Mouse (Mus musculus) cerebellum, postnatal 36 days (tissue): Measurements from ENCODE around the gene Ccdc113.
"Not testable (repeated sequence)": the region's sequence is repeated elsewhere in the genome, so short reads cannot be mapped to it uniquely, and the experiment has no call there.

ENCODE experiments used
- DNase-seq, 2 experiments: peaks; one replicate each; pipeline ENCODE4 v3.0.0; 2021 to 2022; ENCODE audit warnings: mixed read lengths in 2 of 2

Ccdc113 gene

DNA sequence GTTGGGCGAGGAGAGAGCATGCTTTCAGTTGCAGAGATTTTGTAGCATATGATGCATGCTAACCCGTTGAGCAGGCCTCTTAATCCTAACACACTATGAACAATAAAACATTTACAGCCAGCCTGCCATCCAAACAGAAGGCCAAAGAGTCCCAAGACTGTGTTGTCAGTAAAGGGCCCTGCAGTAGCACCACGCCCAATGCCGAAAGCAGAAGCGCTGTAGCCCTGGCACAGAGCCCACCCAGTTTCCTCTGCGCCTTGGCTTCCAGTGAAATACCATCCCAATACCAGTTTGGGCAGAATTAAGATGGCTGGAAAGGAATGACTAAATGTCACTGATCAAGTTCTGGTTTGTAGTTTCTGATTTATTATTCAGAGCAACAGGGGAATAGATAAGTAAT lies 8.3 kb downstream of the Ccdc113 start:
- DNase-seq: no peak

DNA sequence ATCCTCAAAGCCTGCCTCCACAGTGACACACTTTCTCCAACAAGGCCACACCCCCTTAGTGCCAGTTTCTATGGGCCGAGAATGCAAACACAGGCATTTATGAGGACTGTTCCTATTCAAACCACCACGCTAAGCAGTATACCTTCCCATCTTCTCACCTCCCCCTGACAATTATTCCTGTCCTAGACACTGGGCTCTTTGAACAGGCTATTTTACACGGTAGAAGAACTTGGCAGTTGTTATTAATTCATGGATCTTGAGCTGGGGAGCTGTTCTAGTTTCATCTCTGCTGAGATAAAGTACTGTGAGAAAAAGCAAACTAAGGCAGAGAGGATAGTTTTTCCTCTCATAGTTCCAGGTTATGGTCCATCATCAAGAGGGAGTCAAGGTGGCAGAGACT lies 9.2 kb downstream of the Ccdc113 start:
- no peak for DNase-seq

- DNase-seq: no peak
Measured at GRCm38 (mm10) chr8:95545815-95546214, 11.9 kb downstream of the Ccdc113 start.

DNA sequence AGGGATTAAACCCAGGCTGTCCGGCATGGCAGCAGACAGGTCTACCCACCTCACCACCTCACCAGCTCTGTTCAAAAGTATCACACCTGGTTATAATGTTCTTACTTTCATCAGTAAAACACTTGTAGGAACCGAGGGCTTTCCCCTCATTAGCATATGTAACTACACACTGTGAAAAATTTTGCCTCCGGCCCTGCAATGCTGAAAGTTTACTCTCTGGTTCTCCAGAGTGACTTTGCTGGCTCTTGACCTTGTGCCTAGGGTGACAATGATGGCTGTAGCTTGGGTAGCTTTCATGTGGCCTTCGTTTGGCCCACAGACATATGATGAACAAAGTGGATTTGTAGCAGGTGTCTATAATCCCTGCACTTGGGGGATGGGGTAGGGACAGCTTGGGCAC lies 13.1 kb downstream of the Ccdc113 start:
- DNase-seq: no peak

GRCm38 (mm10) chr8:95547931-95548330 lies 14.0 kb downstream of the Ccdc113 start:
- no peak for DNase-seq

DNA sequence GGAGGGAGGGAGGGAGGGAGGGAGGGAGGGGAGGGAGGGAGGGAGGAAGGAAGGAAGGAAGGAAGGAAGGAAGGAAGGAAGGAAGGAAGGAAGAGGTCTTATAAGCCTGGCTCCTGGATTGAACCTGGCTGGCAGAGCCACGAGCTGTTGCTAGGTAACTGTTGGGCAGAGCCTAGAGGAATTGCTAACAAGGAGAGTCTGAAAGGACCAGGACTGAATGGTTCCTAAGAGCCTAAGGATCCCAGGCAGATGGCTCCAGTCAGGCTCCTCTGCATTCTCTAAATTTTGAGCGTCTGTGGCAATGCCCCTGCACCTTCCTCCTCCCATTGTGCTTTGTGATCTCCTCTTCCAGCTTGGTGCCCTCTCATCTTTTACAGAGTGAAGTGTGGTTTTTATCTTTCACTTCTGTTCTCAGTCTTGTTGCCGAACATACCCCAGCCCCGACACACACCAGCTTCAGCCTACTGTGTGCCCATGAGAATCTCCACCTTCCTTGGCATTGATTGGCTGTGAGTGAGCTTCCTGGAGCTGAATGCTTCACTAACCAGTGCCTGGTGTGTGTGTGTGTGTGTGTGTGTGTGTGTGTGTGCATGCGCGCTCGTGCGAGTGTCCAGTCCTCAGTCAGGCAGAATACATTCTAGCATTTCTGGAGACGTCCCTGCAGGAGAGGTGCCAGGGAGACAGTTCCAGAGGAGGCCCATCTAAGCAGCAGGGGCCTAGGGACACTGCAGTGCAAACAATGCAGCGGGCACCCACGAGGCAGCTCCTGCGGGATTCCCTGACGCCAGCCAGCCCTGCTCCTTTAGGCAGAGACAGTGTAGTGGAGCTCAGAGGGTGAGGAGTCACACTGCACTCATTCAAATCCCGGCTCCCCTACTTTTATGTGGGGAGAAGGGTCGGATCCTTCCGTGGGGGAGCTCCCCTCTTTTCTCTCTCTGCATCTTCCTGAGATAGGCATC lies 16.3 kb downstream of the Ccdc113 start:
- DNase-seq: no peak

DNA sequence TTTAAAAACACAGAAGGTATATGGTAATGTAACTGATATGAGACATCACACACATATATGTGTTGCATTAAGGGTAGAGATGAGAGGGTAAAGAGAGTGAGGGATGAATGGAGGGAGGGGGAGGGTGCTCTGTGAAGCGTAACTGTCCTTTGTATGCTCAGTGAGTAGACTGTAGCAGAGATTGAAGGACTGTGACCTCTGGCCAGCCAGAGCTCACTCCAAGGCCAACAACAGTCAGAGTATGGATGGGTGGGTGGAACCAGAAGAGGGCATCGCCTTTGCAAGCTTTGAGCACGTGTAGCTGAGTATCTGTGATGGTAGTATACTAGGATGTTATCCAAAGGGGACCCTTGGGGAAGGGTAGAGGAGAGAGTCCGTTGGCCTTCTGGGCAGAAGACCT lies 17.7 kb downstream of the Ccdc113 start:
- no peak for DNase-seq

DNA sequence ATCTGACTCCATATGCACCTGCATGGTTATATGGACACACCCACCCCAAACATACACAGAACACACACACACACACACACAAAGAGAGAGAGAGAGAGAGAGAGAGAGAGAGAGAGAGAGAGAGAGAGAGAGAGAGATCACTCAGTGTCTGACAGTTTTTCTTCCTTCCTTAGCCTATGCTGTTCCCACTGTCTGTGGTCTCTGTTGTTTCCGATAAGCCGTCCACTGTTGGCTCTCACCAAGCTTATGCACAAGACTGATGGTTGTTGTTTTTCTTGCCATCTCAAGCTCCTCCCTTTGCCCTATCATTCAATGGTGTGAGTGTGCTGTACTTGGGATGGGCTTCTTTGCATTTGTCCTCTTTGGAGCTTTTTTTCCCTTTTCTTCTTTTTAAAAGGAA lies 22.1 kb downstream of the Ccdc113 start:
- DNase-seq: no peak

GRCm38 (mm10) chr8:95566217-95566616 lies 32.3 kb downstream of the Ccdc113 start:
- DNase-seq: no peak

GRCm38 (mm10) chr8:95566809-95567208 lies 32.9 kb downstream of the Ccdc113 start:
- DNase-seq: no peak

GRCm38 (mm10) chr8:95573146-95573545 lies 39.3 kb downstream of the Ccdc113 start:
- DNase-seq: no peak

- no peak for DNase-seq
Measured at GRCm38 (mm10) chr8:95576240-95576639, 42.4 kb downstream of the Ccdc113 start, which contains the start of gene Prss54. Gene Prss54 (minus strand): TSS chr8:95576340.

GRCm38 (mm10) chr8:95587339-95587738 lies 53.5 kb downstream of the Ccdc113 start:
- DNase-seq: no peak

DNA sequence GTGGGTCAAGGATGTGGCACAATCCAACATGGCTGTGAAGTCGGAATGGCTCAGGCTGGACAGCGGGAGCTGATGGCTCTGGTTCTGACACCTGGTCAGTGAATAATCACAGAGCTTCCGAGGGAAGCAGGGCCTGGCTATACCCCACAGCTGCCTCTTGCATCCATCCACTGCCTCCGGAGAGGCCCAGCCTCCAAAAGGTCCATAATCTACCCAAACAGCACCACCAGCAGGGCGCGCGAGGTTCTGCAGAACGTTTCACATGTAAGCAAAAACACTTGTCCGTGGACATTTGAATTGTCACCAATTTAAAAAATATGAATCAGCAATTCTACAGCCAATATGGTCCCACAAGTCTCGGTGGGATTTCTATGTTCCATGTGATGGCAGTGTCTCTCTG lies 55.4 kb downstream of the Ccdc113 start:
- no peak for DNase-seq

- DNase-seq: no peak
Measured at GRCm38 (mm10) chr8:95590539-95590938, 56.7 kb downstream of the Ccdc113 start.

DNA sequence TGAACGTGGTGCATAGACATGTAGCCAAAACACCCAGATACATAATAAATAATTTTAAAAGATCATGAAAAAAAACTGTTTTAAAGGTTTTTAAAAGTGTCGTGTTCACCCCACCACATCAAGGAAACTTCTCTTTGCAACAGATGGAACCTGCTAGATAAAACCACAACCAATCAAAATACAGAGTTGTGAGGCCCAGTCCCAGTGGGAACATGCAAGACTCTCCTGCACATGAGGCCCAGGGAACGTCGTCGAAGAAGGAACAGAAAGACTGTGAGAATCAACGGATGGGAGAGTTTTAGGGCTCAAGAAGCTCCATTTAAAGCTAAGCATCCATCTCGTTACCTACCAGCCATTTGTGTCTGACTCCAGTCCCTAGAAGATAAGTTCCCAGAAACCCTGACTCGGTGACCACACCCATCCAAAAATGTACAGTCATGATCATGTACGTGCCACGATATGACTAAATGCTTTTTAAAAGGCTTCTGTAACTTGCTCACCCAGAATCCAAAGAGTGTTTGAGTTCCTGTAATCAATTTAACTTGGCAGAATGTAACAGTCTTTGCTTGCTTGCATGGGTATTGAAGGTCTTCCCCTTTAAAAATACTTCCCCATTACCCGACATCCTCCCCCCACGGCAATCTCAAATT lies 58.4 kb downstream of the Ccdc113 start:
- DNase-seq: no peak

DNA sequence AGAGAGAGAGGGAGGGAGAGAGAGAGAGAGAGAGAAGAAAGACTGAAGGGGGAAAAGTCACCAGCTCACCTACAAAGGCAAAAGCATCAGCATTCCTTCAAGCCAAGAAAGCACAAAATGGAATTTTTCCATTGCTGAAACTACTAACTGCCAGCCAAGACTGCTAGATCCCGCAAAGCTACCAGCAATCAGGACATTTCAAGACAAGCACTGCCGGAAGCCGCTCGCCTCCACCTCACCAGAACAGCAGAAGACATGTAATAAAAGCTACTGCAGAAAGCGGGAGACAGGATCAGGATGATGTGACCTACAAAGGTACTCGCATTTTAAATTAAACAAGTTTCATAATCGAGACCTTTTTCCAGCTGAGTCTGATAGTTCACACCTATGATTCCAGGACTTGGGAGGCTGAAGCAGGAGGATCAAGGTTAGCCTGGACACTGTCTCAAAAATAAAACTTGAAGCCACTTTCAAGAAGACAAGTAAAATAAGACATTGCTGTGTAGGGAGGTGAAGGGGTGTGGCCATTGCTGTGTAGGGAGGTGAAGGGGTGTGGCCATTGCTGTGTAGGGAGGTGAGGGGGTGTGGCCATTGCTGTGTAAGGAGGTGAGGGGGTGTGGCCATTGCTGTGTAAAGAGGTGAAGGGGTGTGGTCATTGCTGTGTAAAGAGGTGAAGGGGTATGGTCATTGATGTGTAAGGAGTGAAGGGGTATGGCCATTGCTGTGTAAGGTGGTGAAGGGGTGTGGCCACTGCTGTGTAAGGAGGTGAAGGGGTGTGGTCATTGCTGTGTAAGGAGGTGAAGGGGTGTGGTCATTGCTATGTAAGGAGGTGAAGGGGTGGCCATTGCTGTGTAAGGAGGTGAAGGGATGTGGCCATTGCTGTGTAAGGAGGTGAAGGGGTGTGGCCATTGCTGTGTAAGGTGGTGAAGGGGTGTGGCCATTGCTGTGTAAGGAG lies 59.8 kb downstream of the Ccdc113 start:
- no peak for DNase-seq

- no peak for DNase-seq
Measured at GRCm38 (mm10) chr8:95595131-95595530, 61.2 kb downstream of the Ccdc113 start.

DNA sequence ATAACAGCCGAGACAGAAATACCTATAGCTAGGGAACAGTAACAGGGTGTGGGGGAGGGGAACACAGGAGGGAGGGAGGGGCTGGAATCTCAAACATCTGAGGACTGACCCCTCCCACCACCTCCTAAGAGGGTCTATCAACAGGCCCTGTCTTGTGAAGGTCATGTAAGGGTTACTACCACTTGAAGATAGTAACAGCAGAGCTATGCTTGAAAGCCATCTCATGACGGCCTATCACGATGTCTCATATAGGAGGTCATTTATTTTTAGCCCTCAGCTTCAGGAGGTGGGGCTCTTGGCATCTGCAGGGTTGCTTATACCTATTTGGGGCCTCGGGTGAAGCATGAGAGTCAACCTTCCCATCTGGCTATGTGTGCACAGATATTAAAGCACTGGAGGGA lies 63.0 kb downstream of the Ccdc113 start:
- no peak for DNase-seq

GRCm38 (mm10) chr8:95599861-95600260 lies 66.0 kb downstream of the Ccdc113 start:
- peak; percentile 67 to 75 for DNase-seq

DNA sequence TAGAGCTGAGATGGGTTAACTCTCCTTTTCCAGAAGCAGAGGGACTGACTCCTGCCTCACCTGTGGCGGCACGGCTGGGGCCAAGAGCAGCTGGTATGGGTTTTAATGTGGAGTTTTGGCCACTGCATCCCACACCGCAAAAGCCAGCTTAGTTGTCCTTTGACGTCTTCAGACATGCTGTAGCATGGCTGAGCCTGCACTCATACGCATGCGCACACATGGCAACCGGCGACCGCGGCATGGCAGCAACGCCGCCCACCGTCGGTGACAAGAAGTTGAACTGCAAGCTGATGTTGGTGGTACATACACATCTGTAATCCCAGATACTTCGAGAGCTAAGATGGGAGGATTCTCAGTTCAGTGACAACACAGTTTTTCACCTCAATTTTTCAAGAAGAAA lies 67.4 kb downstream of the Ccdc113 start:
- DNase-seq: no peak

GRCm38 (mm10) chr8:95602168-95602567 lies 68.3 kb downstream of the Ccdc113 start:
- no peak for DNase-seq

DNA sequence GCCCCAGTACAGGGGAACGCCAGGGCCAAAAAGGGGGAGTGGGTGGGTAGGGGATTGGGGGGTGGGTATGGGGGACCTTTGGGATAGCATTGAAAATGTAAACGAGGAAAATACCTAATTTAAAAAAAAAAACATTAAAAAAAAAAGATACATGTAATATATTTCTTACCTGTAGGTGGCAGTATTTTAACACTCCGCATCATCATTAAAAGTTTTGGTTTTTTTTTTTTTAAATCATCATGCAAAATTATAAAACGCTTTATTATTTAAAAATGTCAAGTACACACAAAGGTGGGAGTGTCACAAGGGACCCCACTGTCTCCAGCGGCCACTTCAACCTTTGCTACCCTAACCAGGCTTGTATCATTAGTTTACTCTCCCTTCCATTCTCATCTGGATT lies 72.6 kb downstream of the Ccdc113 start:
- DNase-seq: not testable (repeated sequence)
